Mouse (Mus musculus): ENCODE data around the gene Pcx.

The Pcx gene

DNA sequence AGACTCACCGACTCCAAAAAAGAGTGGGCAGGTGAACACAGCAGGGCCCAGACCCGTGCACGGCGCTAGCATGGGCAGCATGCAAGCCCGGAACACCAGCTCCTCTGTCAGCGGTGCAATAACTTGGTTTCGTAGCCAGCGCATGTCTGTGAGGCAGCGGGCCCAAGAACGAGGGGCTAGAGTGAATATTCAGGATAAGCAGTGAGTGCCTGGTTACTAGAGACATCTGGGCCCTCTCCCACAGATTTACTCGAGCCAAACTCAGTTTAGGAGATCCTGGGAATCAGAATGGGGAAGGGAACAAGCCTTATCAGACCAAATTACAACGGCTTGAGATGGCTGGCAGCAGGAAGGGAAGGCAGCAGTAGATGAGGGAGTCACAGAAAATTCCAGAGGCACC lies 113.7 kb downstream of the Pcx start:
- no peak for DNase-seq

DNA sequence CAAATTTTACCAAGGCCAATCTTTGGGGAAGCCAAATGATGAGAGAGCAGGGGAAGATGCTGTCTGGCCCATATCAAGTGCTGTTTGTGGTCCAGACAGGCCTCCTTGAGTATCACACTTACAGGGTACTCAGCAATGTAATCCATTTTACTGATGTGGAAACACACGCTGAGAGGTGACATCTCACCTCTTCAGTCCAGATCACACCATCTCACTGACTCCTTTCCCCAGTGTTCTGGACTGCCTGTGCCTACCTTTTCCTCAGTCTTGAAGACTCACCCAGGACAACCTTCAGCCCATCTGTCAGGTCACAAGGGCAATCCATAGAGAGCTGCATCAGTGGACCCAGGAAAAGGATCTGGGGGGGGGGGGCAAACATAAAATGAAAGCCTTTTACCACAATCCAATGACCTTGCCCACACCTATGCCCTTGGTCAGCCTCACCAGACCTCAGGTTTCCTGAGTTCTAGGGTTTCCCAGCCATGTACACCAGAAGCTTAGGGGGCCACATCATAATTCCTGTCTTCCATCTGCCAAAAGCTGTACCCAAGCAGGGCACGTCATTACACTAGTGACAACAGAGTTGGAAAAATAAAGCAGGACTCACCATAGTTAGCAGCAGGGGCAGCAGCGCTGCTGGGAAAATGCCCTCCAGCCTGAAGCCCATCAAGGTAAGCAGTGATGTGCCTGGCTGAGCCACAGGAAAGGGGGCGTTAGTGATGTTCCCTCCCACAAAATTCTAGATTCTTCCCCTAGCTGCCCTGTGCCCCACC lies 114.3 kb downstream of the Pcx start:
- DNase-seq = no peak

DNA sequence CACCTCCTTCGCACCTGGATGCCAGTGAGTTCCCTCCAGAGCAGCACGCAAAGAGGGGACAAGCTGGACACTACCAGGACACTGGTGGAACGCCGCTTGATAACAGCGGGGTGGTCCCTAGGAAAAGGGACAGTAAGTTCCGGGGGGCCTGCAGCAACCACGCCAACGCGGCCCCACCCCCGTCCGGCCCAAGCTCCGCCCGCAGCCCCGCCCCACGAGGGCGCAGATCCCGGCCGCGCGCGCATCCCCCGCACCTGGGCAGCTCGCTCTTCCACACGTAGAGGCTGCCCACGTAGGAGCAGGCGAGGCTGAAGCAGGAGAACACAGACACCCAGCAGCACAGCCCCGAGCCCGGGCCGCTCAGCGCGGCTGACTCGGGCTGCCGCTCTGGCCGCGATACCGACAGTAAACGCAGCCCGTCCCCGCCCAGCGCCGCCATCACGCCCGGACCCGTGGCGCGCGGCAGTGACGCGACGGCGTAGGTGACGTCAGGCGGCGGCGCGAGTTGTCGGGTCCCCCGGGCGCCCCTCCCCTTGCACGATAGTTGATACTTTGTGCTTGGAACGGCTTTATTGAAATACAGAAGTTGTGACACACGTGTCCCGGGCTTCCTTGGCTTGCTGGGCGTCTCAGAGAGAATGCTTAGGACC lies 115.0 kb downstream of the Pcx start, which contains the start of gene Rce1:
Gene Rce1, minus strand, starts transcription at position 463 of the 650 bp plus-strand sequence.
- DNase-seq = peak; percentile 89 to 90

DNA sequence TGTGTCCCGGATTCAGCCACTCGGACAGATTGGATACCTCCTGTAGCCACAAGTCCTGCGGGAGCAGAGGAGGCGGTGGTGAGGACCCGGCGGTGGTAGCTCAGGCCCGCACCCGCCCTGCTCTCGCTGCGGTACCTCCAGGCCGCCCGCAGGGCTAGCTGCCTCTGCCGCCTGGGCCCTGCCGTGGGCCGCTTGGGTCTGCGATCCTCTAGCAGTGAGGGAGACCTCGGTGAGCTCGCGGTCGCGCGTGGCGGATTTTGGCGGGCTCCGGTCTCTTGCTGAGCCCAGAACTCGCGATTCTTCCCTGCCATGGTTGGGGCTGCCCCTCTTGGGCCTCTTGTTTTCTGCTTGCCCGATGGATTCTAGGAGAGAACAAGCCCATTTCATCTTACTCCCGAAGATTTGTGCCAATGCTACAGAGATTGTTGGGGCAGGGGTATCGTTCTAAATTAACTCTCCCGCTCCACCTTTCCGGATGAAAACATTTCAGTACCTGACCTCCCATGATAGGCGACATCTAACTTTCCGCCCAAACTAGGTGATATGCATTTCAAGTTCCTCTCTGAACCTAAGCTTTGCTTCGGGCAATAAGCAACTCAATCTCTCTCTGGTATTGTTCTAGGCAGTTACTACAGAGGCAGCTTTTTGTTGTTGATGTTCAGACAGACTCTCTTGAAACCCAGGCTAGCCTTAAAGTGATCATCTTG lies 115.7 kb downstream of the Pcx start:
- no peak for DNase-seq

DNA sequence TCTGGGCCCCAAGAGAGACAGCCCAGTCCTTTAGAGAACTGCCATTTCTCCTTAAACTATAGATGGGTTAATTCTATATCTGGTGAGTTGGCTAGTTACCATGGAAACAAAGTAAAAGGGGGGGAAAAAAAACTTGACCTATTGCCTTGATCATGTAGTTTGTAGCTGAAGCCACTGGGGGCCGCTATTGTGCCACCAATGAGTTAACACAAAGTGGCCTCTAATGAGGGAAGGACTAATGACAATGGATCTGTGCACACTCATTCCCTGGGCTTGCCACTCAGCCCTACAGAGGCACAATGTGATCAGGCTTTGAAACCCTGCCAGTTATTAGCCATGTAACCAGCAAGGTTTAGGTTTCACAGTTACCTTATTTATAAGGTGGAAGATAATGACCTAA lies 118.5 kb downstream of the Pcx start:
- DNase-seq = peak; percentile 34 to 37

DNA sequence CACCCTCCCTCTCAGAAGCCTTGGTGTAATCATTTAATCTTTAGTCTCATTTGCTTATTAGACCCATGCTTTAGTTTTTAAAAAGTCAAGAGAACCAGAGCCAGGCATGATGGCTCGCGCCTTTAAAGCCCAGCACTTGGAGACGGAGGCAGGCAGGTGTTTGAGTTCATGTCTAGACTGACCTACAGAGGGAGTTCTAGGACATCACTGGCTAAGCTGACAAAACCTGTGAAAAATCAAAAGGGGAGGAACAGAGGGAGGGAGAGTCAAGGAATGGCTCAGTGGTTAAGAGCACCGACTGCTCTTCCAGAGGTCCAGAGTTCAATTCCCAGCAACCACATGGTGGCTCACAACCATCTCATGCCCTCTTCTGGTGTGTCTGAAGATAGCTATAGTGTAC lies 125.7 kb downstream of the Pcx start:
- no peak for DNase-seq

DNA sequence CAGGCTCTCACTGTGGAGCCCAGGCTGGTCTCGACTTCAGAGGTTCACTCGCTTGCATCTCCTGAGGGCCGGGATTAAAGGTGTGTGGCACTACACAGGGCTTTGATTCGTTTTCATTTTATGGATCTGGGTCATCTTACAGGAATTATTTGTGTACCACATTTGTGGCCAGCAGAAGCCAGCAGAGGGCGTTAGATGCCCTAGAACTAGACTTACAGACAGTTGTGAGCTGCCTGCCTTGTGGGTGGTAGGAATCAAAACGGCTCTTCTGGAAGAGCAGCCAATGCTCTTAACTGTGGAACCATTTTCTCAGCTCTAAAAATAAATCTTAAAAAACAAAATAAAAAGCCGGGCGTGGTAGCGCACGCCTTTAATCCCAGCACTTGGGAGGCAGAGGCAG lies 134.0 kb downstream of the Pcx start:
- DNase-seq = no peak

DNA sequence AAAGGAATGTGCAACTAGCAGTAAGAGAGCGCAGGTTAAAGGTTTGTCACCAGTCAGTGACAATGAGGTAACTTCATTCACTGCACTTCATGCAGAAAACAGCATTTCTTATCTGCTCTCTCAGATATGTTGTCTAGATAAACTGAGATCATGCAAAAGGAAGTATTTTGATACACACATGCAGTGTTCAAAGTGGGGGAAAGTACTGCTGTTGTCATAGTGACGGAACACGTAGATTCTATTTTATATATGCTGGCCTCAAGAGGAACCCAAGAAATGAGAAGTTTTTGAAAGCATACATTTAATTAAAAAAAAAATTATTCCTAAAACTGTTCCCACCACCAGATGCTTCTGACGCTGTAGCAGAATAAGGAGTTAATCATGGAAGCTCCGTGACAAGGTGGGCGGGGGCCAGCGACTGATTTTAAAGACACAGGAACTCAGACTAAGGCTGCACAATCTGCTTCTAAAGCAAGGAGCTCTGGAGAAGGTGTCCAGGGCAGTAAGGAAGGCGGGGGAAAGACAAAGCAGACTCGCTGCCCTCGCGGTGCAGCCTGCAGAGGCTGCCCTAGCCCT lies 136.7 kb downstream of the Pcx start:
- no peak for DNase-seq

DNA sequence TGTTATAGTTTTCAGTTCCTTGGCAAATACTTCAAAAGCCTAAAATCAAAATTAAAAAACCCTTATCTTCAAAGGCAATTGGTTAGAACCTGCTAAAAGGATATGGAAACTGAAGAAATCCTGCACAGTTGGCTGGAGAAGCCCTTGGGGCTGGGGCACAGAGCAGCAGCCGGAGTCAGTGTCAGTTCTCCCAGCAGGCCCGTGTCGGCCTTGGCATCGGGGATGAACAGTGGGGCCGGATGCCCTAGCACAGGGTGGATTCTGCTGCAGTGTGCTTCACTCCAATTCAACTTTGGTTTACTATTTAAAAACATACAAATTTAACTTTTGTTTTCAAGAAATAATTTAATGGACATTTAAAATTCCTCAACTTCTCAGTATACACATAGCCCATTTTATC lies 147.9 kb downstream of the Pcx start:
- no peak for DNase-seq

DNA sequence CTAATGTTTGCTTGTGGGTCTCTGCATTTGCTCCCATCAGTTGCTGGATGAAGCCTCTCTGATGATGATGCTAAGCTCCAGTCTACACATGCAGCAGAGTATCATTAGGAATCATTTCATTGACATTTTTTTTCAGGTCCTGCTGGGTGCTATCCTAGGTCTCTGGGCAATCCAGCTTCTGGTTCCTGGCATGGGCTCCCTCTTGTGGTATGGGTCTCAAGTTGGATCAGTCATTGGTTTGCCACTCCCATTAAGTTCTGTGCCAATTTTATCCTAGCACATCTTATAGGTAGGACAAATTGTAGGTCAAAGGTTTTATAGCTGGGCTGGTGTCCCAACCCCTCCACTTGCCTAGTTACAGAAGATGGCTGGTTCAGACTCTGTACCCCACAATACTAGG lies 156.5 kb downstream of the Pcx start:
- no peak for DNase-seq

DNA sequence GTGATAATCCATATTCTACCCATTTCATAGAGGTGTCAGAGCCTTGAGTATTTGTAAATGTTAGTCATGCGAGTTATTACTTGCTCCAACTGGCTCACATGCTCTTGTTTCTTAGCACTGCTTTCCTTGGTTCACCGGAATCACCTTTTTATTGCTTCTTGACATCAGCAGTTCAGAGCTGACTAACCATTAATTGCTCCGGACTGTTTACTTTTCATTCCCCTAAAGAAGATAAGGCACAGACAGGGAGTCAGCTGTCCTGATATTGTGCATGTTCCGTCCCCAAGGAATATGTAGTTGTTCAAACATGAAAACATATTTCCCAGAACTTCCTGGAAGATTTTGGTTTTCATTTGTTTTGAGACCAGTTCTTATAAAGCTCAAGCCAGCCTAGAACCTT lies 160.5 kb downstream of the Pcx start:
- DNase-seq = no peak

All from thymus, postnatal 36 days (tissue).